Mouse (Mus musculus) intestine, embryonic 16.5 days (tissue): Measurements from ENCODE around the gene Socs2. TPM values are rescaled to one million over a fixed set of nuclear protein-coding genes. Genes with fewer than 3 reads are reported as not detected.
A peak's percentile ranks its signal among the peaks of the same experiment; 100 is the strongest.

ENCODE experiments used
- ATAC-seq: fragments of 200-750 bp; cut with Nextera tagmentation; 2 replicates; pipeline ENCODE4 v1.8.0; 2017; ENCODE audit warnings: moderate TSS enrichment, moderate library complexity
- H3K27ac ChIP-seq: fragments of 300-500 bp; sonication (generic); 2 replicates; pipeline ENCODE4 v1.5.1; 2014; ENCODE audit warnings: mild to moderate bottlenecking, low read length
- H3K27me3 ChIP-seq: fragments of 300-500 bp; sonication (generic); replicated peaks from 2 replicates; pipeline ENCODE4 v1.6.1; 2014; ENCODE audit warnings: low read length, control low read depth, mixed read lengths; ENCODE audit not compliant: control insufficient read depth, insufficient read depth
- H3K36me3 ChIP-seq: fragments of 300-500 bp; sonication (generic); 2 replicates; pipeline ENCODE4 v1.6.1; 2014; ENCODE audit warnings: low read length, control low read depth; ENCODE audit not compliant: control insufficient read depth, insufficient read depth
- H3K4me1 ChIP-seq: fragments of 300-500 bp; sonication (generic); 2 replicates; pipeline ENCODE4 v1.6.1; 2014; ENCODE audit warnings: low read length, control low read depth, mixed read lengths; ENCODE audit not compliant: control insufficient read depth, insufficient read depth
- H3K4me2 ChIP-seq: fragments of 300-500 bp; sonication (generic); 2 replicates; pipeline ENCODE4 v1.6.1; 2014; ENCODE audit warnings: low read depth, low read length, control low read depth
- H3K4me3 ChIP-seq: fragments of 300-500 bp; sonication (generic); 2 replicates; pipeline ENCODE4 v1.5.1; 2014; ENCODE audit warnings: mild to moderate bottlenecking, low read length
- H3K9ac ChIP-seq: fragments of 300-500 bp; sonication (generic); 2 replicates; pipeline ENCODE4 v1.6.1; 2014; ENCODE audit warnings: low read depth, low read length
- H3K9me3 ChIP-seq: fragments of 300-500 bp; sonication (generic); 2 replicates; pipeline ENCODE4 v1.6.1; 2016; ENCODE audit warnings: low read length, control low read depth; ENCODE audit not compliant: control insufficient read depth
- WGBS: fragments of 180-500 bp; shearing (Covaris S2); extraction: QIAGEN DNeasy Blood & Tissue Kit; methylation state at CpG from one replicate; pipeline ENCODE4 v1.1.7; 2014; 5-methylcytosine and 5-hydroxymethylcytosine counted together
- polyA plus RNA-seq: library from polyadenylated mRNA; unstranded; fragments of >200 nt; fragmentation: Nextera tagmentation; extraction: Ambion mirVana; gene quantifications from 2 replicates; pipeline ENCODE4 v1.2.1, GENCODE M21; 2015

The Socs2 gene
- polyA plus RNA-seq, 1 experiment from 2014 or later, result 77.5 TPM

DNA sequence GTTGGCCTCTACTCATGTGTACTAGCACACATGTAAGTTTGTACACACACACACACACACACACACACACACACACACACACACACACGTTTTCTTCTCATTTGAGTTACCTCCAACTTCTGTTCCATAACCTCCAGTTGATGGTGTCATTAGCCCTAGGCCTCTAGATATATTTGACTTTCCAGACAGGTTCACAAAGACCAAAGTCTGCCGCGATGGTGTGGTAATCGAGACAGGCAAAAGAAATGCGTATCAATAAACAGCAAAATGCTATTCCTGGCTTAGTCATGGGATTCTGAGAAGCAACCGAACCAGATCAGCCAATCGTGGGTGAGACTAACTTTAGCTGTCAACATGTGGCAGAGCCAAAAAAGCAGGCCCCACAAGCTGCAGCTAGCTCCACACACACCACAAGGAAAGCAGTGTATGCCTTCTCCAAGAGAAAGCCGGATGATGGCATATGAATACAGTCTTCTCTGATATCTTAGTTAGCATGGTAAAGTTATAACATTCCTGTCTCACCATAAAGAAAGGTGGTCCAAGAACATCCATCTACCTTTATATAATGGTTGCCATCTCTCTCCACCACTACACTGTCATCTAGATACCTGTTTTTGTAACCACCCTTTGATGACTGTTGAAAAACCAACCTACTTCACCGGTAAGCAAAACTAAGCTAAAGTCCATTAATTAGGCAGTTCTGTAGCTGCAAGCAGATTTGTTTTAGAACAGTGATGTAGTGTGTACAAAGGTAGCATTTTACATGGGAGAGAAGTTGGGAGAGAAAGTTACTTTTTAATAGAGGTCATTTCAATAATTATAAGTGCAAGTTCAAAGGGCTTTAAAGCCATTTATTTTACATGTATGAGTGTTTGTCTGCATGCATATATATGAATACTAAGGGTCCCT, 9.5 kb upstream of the Socs2 start:
- Histone ChIP-seq H3K9ac (no peak overlapping the region), H3K4me3 (no peak overlapping the region), H3K9me3 (no peaks in the 10 kb centered on the region), H3K4me1 (no peaks in the 10 kb centered on the region), H3K4me2 (no peak overlapping the region), H3K27ac (no peak overlapping the region), H3K36me3 (no peaks in the 10 kb centered on the region), H3K27me3 (no peaks in the 10 kb centered on the region)
- no peak for ATAC-seq
- WGBS, result 86% methylated on average over 9 of the region's 9 CpGs

DNA sequence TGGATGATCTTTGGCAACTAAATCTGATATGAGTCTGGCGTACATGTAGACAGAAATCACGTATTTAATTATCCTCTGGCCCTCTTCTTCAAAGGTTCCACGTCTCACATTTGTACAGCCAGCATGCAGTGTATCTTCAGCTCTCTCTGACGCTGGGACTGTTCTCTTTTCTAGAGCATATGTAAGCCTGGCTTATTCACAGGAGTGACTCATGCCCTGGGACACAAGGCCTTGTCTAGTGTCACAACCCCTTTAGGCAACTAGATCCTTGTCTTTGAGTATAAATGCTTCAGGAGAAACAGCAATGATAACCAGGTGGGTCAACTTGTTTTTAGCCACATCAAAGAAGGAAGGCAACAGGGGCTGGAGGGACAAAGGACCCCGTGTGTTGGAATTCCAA, 5.7 kb upstream of the Socs2 start:
- no peaks in the 10 kb centered on the region; the same call in 1 of the 2 replicates for H3K4me1 ChIP-seq
- H3K9me3 ChIP-seq, result no peaks in the 10 kb centered on the region
- H3K9ac ChIP-seq, result no peak overlapping the region
- no peak for ATAC-seq
- H3K4me2 ChIP-seq, result no peak overlapping the region
- no peak overlapping the region for H3K4me3 ChIP-seq
- WGBS, result 89% methylated on average over 5 of the region's 5 CpGs
- no peaks in the 10 kb centered on the region for H3K36me3 ChIP-seq
- H3K27ac ChIP-seq, result no peak overlapping the region
- H3K27me3 ChIP-seq, result no peaks in the 10 kb centered on the region

DNA sequence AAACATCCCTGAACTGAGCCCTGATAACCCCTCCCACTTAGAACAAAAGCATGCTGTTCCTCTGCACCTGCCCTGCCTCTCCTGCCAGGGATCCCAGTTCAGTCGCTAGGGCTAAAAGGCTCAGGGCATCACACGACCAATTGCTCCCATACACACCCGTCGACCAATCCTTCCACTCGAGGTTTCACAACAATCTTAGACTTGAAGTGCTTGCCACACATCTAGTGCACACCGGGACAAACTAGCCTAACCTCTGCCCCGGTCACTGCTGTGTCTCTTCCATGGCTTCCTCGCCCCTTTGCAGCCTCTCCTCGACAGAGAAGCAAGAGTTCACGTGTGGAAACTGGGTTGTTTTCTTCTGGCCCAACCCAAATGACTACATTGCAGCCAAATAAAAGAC, 3.3 kb upstream of the Socs2 start:
- 74% methylated on average over 10 of the region's 10 CpGs for WGBS
- Histone ChIP-seq H3K36me3 (no peaks in the 10 kb centered on the region), H3K4me1 (peaks cover 3% of the 10 kb centered on the region), H3K4me2 (no peak overlapping the region), H3K27ac (no peak overlapping the region), H3K9ac (no peak overlapping the region), H3K4me3 (no peak overlapping the region), H3K9me3 (no peaks in the 10 kb centered on the region), H3K27me3 (no peaks in the 10 kb centered on the region)
- no peak for ATAC-seq

DNA sequence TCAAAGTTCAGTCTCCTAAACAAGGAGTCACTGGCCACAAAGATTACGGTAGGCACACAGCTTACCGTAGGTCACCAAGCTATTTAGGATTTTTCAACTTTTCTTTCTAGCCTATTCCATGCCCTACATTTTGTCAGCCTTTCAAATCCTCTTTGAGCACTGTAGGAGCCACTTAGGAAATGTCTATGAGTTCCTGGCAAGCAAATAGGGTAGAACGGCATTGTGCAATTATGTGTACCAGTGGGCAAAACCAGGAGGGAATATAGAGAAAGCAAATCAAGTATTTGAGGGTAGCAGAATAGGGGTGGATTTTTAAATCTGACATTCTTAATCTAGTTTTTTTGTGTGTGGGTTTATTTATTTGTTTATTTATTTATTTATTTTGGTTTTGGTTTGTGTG, 2.7 kb upstream of the Socs2 start:
- H3K9ac ChIP-seq, result no peak overlapping the region
- H3K36me3 ChIP-seq, result no peaks in the 10 kb centered on the region
- 93% methylated on average over 3 of the region's 3 CpGs for WGBS
- no peaks in the 10 kb centered on the region for H3K9me3 ChIP-seq
- H3K27ac ChIP-seq, result no peak overlapping the region
- H3K4me1 ChIP-seq, result peaks cover 3% of the 10 kb centered on the region
- no peak for ATAC-seq
- no peaks in the 10 kb centered on the region for H3K27me3 ChIP-seq
- no peak overlapping the region for H3K4me3 ChIP-seq
- H3K4me2 ChIP-seq, result no peak overlapping the region

DNA sequence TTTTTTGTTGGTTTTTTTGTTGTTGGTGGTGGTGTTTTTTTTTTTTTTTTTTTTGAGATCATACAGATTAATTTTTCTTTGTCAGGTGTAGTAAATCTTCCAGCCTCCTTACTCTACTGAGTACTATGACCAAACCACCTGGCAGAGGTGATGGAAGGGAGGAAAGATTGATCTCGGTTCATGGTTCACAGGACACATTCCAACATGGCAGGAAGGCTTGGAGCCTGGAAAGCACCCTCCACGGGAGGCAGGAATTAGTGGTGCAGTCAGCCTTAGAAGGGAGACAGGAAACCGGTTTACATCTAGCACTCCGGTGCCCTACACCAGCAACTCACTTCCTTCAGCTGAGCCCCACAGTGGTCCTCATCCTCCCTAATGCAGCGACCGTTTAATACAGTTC, 1.7 kb upstream of the Socs2 start:
- Histone ChIP-seq H3K9ac (no peak overlapping the region), H3K36me3 (no peaks in the 10 kb centered on the region), H3K9me3 (no peaks in the 10 kb centered on the region), H3K4me1 (peaks cover 7% of the 10 kb centered on the region), H3K27ac (no peak overlapping the region), H3K4me2 (no peak overlapping the region), H3K4me3 (no peak overlapping the region), H3K27me3 (no peaks in the 10 kb centered on the region)
- 71% methylated on average over 6 of the region's 6 CpGs for WGBS
- ATAC-seq, result no peak

DNA sequence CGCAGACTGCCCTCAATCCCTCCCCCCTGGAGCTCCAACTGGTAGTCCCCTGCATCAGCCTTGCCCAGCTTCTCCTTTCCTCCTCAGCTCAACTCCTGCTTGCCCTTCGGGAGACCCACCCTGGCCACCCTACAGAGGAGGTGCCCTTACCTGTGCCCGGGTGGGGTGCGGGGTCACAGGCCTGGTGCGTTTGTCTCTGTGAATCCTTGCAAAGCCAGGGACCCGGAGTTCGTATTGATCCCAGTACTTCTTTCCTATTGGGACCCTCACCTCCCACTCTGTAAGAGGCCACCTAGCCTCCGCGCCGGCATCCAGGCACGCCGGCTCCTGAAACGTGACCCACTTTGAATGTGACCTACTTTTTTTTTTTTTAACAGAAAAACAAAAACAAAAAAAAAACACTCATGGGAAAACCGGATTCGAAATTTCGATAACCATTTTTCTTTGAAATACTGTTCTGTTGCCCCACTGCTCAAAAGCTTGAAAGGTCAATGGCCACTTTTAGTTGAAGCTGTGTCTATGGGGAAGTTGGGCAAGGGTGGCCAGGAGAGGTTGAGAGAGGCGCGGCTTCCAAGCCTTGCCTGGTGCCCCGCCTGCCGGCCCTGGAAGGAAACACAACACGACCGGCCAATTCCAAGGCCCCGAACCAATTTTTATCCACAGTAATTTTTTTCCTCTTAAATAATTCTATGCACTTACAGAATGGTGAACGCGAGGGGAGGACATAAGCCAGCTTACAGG, 686 bp upstream of the Socs2 start:
- WGBS, result under 1% methylated on average over 25 of the region's 25 CpGs
- ATAC-seq, result peak; percentile 13; the same call in 1 of the 2 replicates
- H3K36me3 ChIP-seq, result no peaks in the 10 kb centered on the region
- peak overlapping the region; percentile 65 for H3K4me3 ChIP-seq
- H3K27me3 ChIP-seq, result no peaks in the 10 kb centered on the region
- H3K4me2 ChIP-seq, result peak overlapping the region; percentile 98
- peaks cover 7% of the 10 kb centered on the region for H3K4me1 ChIP-seq
- H3K9me3 ChIP-seq, result no peaks in the 10 kb centered on the region
- H3K27ac ChIP-seq, result peak overlapping the region; percentile 89
- peak overlapping the region; percentile 76 for H3K9ac ChIP-seq

DNA sequence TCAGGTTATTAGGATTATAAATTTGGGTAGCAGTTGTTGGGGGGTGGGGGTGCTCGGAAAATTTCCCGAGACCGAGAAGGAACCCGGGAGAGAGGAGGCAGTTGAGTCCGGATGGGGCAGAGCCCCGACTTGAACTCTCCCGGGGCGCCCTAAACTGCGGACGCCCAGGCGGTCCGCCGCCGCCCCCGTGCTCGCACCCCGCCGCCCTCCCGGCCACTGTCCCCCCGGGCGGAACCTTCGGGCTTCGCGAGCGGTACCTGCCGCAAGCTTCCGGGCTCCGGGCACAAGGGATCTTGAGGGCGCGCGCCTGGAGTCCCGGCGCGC, 657 bp downstream of the Socs2 start:
- Histone ChIP-seq H3K27ac (peak overlapping the region; percentile 89), H3K4me3 (peak overlapping the region; percentile 65), H3K9me3 (no peaks in the 10 kb centered on the region), H3K36me3 (no peaks in the 10 kb centered on the region), H3K27me3 (no peaks in the 10 kb centered on the region), H3K9ac (peak overlapping the region; percentile 76), H3K4me2 (peak overlapping the region; percentile 98), H3K4me1 (peaks cover 7% of the 10 kb centered on the region)
- WGBS, result under 1% methylated on average over 31 of the region's 34 CpGs
- ATAC-seq, result no peak

DNA sequence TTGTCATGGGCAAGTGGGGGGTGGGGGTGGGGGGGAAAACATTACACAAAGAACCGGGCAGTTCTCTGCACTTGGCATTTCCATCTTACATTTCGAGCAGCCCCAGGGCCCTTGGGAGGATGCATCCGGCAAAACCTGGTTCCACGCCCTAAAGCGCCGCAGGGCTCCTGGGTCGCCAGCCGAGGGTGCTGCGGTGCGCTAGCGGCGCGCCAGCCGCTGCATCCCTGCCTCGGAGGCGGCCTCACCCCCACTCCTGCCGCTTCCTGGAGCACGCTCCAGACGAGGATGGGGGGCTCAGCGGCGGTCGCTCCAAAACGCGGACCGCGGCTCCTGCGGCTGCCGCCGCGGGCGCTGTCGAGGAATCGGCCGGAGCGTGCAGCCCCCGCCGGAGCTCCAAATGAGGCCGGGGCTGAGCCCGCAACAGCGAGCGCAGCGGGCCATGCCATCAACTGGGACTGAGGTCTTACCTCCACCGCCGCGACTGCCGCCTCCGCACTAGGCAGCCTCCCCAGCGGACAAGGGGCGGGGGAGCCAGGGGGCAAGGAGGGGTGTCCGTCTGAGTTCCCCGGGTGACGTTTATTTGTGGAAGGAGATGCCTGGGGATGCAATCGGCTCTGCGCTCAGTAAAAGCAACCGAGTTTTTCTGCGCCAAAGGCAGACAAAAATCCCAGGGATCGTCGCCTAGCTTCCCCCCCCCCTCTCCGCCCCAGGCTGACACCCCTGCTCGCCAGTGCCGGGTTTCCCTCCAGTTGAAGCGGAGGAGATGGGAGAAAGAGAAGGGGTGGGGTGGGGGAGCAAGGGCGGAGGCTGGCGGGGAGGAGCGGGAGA, 1.2 kb downstream of the Socs2 start:
- peaks cover 7% of the 10 kb centered on the region for H3K4me1 ChIP-seq
- no peaks in the 10 kb centered on the region for H3K36me3 ChIP-seq
- H3K4me3 ChIP-seq, result peak overlapping the region; percentile 65
- peak overlapping the region; percentile 76 for H3K9ac ChIP-seq
- WGBS, result 0% methylated on average over 60 of the region's 65 CpGs
- ATAC-seq, result peak; percentile 5
- H3K4me2 ChIP-seq, result peak overlapping the region; percentile 98
- H3K27me3 ChIP-seq, result no peaks in the 10 kb centered on the region
- no peaks in the 10 kb centered on the region for H3K9me3 ChIP-seq
- peak overlapping the region; percentile 89 for H3K27ac ChIP-seq

DNA sequence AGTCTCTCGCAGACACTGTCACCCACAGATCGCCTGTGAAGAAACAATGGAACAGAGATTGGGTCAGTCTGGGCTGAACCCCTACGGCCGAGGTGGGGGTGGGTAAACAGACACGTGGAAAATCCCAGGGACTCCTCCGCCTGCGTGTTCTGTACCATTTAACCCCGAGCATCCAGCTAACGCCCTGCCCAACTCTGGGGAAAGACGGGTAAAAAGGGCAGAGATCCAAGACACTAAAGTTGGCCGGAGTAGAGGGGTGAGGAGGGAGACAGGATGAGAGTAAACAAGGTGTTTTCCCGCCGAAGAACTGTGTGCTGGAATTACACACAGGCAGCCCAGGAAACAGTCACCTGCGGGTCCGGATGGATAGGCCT, 1.8 kb downstream of the Socs2 start:
- Histone ChIP-seq H3K9me3 (no peaks in the 10 kb centered on the region), H3K4me3 (peak overlapping the region; percentile 65), H3K27ac (peak overlapping the region; percentile 89), H3K4me1 (peaks cover 7% of the 10 kb centered on the region), H3K36me3 (no peaks in the 10 kb centered on the region), H3K4me2 (peak overlapping the region; percentile 98), H3K9ac (peak overlapping the region; percentile 76), H3K27me3 (no peaks in the 10 kb centered on the region)
- WGBS, result under 1% methylated on average over 15 of the region's 15 CpGs
- no peak for ATAC-seq
